Mouse (Mus musculus): Measurements from ENCODE around the gene Rnf2. TPM values are rescaled to one million over a fixed set of nuclear protein-coding genes. Genes with fewer than 3 reads are reported as not detected.

Gene Rnf2
- 10 to 100 TPM; 58.8 to 78.0 TPM for polyA plus RNA-seq (2017; shearing (Covaris generic))

GRCm38 (mm10) chr1:151500531-151501361, at the start of gene Rnf2:
Gene Rnf2 (minus strand): TSS chr1:151500955.

DNA sequence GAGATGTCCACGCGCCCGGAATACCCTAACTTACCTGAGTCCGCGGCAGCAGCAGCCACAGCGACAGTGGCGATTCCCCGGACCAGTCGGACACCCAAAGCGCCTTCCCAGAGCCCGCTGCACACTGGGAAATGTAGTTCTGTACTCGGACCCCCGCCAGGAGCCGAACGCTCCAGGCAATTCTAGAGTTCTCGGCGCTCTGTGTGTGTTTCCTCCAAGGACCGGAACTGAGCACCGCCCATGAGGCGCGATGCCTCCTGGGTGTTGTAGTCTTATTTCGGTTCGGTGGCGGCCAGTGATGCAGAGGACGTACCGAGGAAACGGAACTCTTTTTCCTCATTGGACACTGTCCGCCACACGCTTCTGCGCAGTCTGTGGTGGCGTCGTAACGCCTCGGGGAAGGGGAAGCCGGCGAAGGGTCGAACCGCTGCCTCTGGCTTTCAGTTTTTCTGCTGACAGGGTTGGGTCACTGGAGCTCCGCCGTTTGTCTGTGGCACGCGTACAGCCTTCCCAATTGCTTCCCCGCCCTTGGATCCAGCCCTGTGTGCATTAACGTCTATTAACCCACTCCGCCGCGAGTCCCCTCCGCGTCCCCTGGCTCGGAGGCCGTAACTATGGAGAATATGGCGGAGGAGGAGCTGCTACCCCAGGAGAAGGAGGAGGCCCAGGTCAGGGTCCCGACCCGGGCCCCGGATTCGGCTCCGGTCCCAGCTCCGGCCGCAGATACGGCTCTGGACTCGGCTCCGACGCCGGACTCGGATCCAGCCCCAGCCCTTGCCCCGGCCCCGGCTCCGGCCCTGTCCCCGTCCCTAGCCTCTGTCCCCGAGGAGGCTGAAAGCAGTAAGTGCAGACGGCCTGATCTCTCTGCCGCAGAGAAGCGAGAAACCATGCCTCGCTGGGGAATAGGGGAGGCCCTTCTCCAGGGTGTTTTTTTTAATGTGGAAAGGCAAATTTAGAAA, 72.2 kb downstream of the Rnf2 start, which contains the start of the genes Swt1 and Trmt1l:
Gene Swt1, minus strand, starts transcription at position 193 of the 959 bp plus-strand sequence.
Gene Trmt1l, plus strand, starts transcription at position 280 of the 959 bp plus-strand sequence.

Other genes starting within 250 kb of the Rnf2 start
- 100 to 1,000 TPM; 159 to 185 TPM for gene Ivns1abp, start 156.5 kb downstream of the Rnf2 start, polyA plus RNA-seq (2017; shearing (Covaris generic))
- 10 to 100 TPM; 31.4 to 37.2 TPM for gene Swt1, start 72.5 kb downstream of the Rnf2 start, polyA plus RNA-seq (2017; shearing (Covaris generic))
- gene Trmt1l, start 72.4 kb downstream of the Rnf2 start, polyA plus RNA-seq (2017; shearing (Covaris generic)) = 10 to 100 TPM; 68.0 to 68.5 TPM
- gene Fam129a, start 70.2 kb upstream of the Rnf2 start, polyA plus RNA-seq (2017; shearing (Covaris generic)) = 10 to 100 TPM; 12.2 to 85.9 TPM

All from activated CD4-positive, CD25-positive, alpha-beta regulatory T cell (primary cell).